Mouse (Mus musculus) left cerebral cortex, adult 11 months (tissue): ENCODE measurements around the gene Sap30l.

ENCODE experiments used
- DNase-seq: peaks from one replicate; pipeline ENCODE4 v3.0.0; 2022; ENCODE audit warnings: low spot score

Gene Sap30l

GRCm38 (mm10) chr11:57800971-57801765 is at the start of gene Sap30l:
Gene Sap30l (plus strand): TSS chr11:57801637.
- peak; percentile 95 for DNase-seq

GRCm38 (mm10) chr11:57753538-57754203 is 47.8 kb upstream of the Sap30l start:
- no peak for DNase-seq

- DNase-seq: no peak
Measured at GRCm38 (mm10) chr11:57758621-57759020, 42.8 kb upstream of the Sap30l start.

- no peak for DNase-seq
Measured at GRCm38 (mm10) chr11:57760509-57761058, 40.9 kb upstream of the Sap30l start.

GRCm38 (mm10) chr11:57761347-57761746 is 40.1 kb upstream of the Sap30l start:
- no peak for DNase-seq

- no peak for DNase-seq
Measured at GRCm38 (mm10) chr11:57764124-57764523, 37.3 kb upstream of the Sap30l start.

GRCm38 (mm10) chr11:57766617-57767016 is 34.8 kb upstream of the Sap30l start:
- DNase-seq: no peak

GRCm38 (mm10) chr11:57767171-57767570 is 34.3 kb upstream of the Sap30l start:
- DNase-seq: no peak

GRCm38 (mm10) chr11:57770776-57771175 is 30.7 kb upstream of the Sap30l start:
- DNase-seq: no peak

GRCm38 (mm10) chr11:57771676-57772075 is 29.8 kb upstream of the Sap30l start:
- DNase-seq: no peak

- no peak for DNase-seq
Measured at GRCm38 (mm10) chr11:57773479-57773878, 28.0 kb upstream of the Sap30l start.

- no peak for DNase-seq
Measured at GRCm38 (mm10) chr11:57773936-57774335, 27.5 kb upstream of the Sap30l start.

- no peak for DNase-seq
Measured at GRCm38 (mm10) chr11:57775868-57776267, 25.6 kb upstream of the Sap30l start.

GRCm38 (mm10) chr11:57776546-57776945 is 24.9 kb upstream of the Sap30l start:
- DNase-seq: no peak

GRCm38 (mm10) chr11:57778349-57778748 is 23.1 kb upstream of the Sap30l start:
- no peak for DNase-seq

- no peak for DNase-seq
Measured at GRCm38 (mm10) chr11:57779824-57780223, 21.6 kb upstream of the Sap30l start.

GRCm38 (mm10) chr11:57786616-57787418 is 14.6 kb upstream of the Sap30l start:
- DNase-seq: peak; percentile 51

GRCm38 (mm10) chr11:57787913-57788312 is 13.5 kb upstream of the Sap30l start:
- no peak for DNase-seq

GRCm38 (mm10) chr11:57790866-57791535 is 10.4 kb upstream of the Sap30l start:
- DNase-seq: no peak

- DNase-seq: no peak
Measured at GRCm38 (mm10) chr11:57795086-57795485, 6.4 kb upstream of the Sap30l start.

GRCm38 (mm10) chr11:57797828-57798227 is 3.6 kb upstream of the Sap30l start:
- no peak for DNase-seq

- DNase-seq: no peak
Measured at GRCm38 (mm10) chr11:57799456-57799855, 2.0 kb upstream of the Sap30l start.
